Mouse (Mus musculus) layer of hippocampus, adult 9-10 months (tissue): Measurements from ENCODE around the gene Slc25a21.

Source experiments
- DNase-seq: peaks from one replicate; pipeline ENCODE4 v3.0.0; 2022; ENCODE audit warnings: low spot score

The Slc25a21 gene

GRCm38 (mm10) chr12:57184401-57185147 is 12.7 kb downstream of the Slc25a21 start:
- no peak for DNase-seq

GRCm38 (mm10) chr12:57179465-57180188 is 17.6 kb downstream of the Slc25a21 start:
- no peak for DNase-seq

GRCm38 (mm10) chr12:57178818-57179217 is 18.5 kb downstream of the Slc25a21 start:
- no peak for DNase-seq

- no peak for DNase-seq
These were observed 34.0 kb downstream of the Slc25a21 start for GRCm38 (mm10) chr12:57163294-57163693.

GRCm38 (mm10) chr12:57162840-57163239 is 34.4 kb downstream of the Slc25a21 start:
- DNase-seq = no peak

GRCm38 (mm10) chr12:57159904-57160303 is 37.4 kb downstream of the Slc25a21 start:
- no peak for DNase-seq

- DNase-seq = no peak
These were observed 39.0 kb downstream of the Slc25a21 start for GRCm38 (mm10) chr12:57158266-57158665.

GRCm38 (mm10) chr12:57138937-57139336 is 58.3 kb downstream of the Slc25a21 start:
- DNase-seq = no peak

GRCm38 (mm10) chr12:57137809-57138208 is 59.5 kb downstream of the Slc25a21 start:
- DNase-seq = no peak

GRCm38 (mm10) chr12:57118602-57119001 is 78.7 kb downstream of the Slc25a21 start:
- no peak for DNase-seq

- DNase-seq = no peak
These were observed 81.8 kb downstream of the Slc25a21 start for GRCm38 (mm10) chr12:57115516-57115915.

- DNase-seq = no peak
These were observed 87.9 kb downstream of the Slc25a21 start for GRCm38 (mm10) chr12:57109363-57109762.

- no peak for DNase-seq
These were observed 95.0 kb downstream of the Slc25a21 start for GRCm38 (mm10) chr12:57102322-57102721.

- no peak for DNase-seq
These were observed 96.7 kb downstream of the Slc25a21 start for GRCm38 (mm10) chr12:57100549-57100948.

GRCm38 (mm10) chr12:57099066-57099465 is 98.2 kb downstream of the Slc25a21 start:
- DNase-seq = no peak

- no peak for DNase-seq
These were observed 98.9 kb downstream of the Slc25a21 start for GRCm38 (mm10) chr12:57098371-57098770.

GRCm38 (mm10) chr12:57093107-57093506 is 104.2 kb downstream of the Slc25a21 start:
- DNase-seq = no peak

GRCm38 (mm10) chr12:57084519-57084918 is 112.8 kb downstream of the Slc25a21 start:
- no peak for DNase-seq

- DNase-seq = no peak
These were observed 113.7 kb downstream of the Slc25a21 start for GRCm38 (mm10) chr12:57083533-57083932.

- DNase-seq = no peak
These were observed 120.7 kb downstream of the Slc25a21 start for GRCm38 (mm10) chr12:57076606-57077005.

- no peak for DNase-seq
These were observed 124.7 kb downstream of the Slc25a21 start for GRCm38 (mm10) chr12:57072616-57073015.

GRCm38 (mm10) chr12:57068607-57069006 is 128.7 kb downstream of the Slc25a21 start:
- no peak for DNase-seq

GRCm38 (mm10) chr12:57019737-57020136 is 177.5 kb downstream of the Slc25a21 start:
- no peak for DNase-seq
